Mouse (Mus musculus) cerebellum, adult 8-10 months (tissue): ENCODE measurements at regions not wholly inside any gene's neighbourhood (a gene's known extent, or its start where the extent isn't known, plus 50 kb on each side); places are given as distances from the start of the nearest gene placed in this dataset.
A peak's percentile ranks its signal among the peaks of the same experiment; 100 is the strongest.

Source experiments
- DNase-seq: peaks from one replicate; pipeline ENCODE4 v3.0.0; 2022

GRCm38 (mm10) chr4:142855635-142856034, 357.2 kb downstream of the Prdm2 start:
- no peak for DNase-seq

GRCm38 (mm10) chr4:142853924-142854323, 358.9 kb downstream of the Prdm2 start:
- no peak for DNase-seq

- DNase-seq: no peak
These were observed 367.6 kb downstream of the Prdm2 start for GRCm38 (mm10) chr4:142845066-142845696.

- DNase-seq: no peak
These were observed 373.3 kb downstream of the Prdm2 start for GRCm38 (mm10) chr4:142839540-142839939.

GRCm38 (mm10) chr4:142838363-142838964, 374.3 kb downstream of the Prdm2 start:
- DNase-seq: no peak

GRCm38 (mm10) chr4:142837636-142838035, 375.2 kb downstream of the Prdm2 start:
- no peak for DNase-seq

- no peak for DNase-seq
These were observed 383.1 kb downstream of the Prdm2 start for GRCm38 (mm10) chr4:142829711-142830110.

GRCm38 (mm10) chr4:142828969-142829368, 383.8 kb downstream of the Prdm2 start:
- DNase-seq: no peak

GRCm38 (mm10) chr4:142826250-142826893, 386.4 kb downstream of the Prdm2 start:
- no peak for DNase-seq

- no peak for DNase-seq
These were observed 387.0 kb downstream of the Prdm2 start for GRCm38 (mm10) chr4:142825786-142826185.

- DNase-seq: no peak
These were observed 394.4 kb downstream of the Prdm2 start for GRCm38 (mm10) chr4:142818440-142818839.

- no peak for DNase-seq
These were observed 395.8 kb downstream of the Prdm2 start for GRCm38 (mm10) chr4:142816986-142817385.

GRCm38 (mm10) chr4:142803819-142804218, 409.0 kb downstream of the Prdm2 start:
- DNase-seq: no peak

- peak; percentile 14 for DNase-seq
These were observed 413.5 kb downstream of the Prdm2 start for GRCm38 (mm10) chr4:142799291-142799690.

- DNase-seq: no peak
These were observed 414.0 kb downstream of the Prdm2 start for GRCm38 (mm10) chr4:142798834-142799233.

GRCm38 (mm10) chr4:142792606-142792970, 420.2 kb downstream of the Prdm2 start:
- DNase-seq: no peak

GRCm38 (mm10) chr4:142791823-142792605, 420.8 kb downstream of the Prdm2 start:
- DNase-seq: peak; percentile 25

- DNase-seq: no peak
These were observed 423.7 kb downstream of the Prdm2 start for GRCm38 (mm10) chr4:142789048-142789447.

GRCm38 (mm10) chr4:142785386-142785785, 427.4 kb downstream of the Prdm2 start:
- DNase-seq: no peak

GRCm38 (mm10) chr4:142776711-142777411, 435.9 kb downstream of the Prdm2 start:
- DNase-seq: no peak

GRCm38 (mm10) chr4:142775023-142775422, 437.8 kb downstream of the Prdm2 start:
- DNase-seq: no peak

- peak; percentile 82 for DNase-seq
These were observed 439.1 kb downstream of the Prdm2 start for GRCm38 (mm10) chr4:142773651-142774151.
